Mouse (Mus musculus) lung, postnatal 36 days (tissue): Measurements from ENCODE around the gene Slc4a8.
A peak's percentile ranks its signal among the peaks of the same experiment; 100 is the strongest.
"Not testable (repeated sequence)": the region's sequence is repeated elsewhere in the genome, so short reads cannot be mapped to it uniquely, and the experiment has no call there.

Source experiments
- DNase-seq: peaks from one replicate; pipeline ENCODE4 v3.0.0; 2022; ENCODE audit warnings: mixed read lengths

Slc4a8 gene

DNA sequence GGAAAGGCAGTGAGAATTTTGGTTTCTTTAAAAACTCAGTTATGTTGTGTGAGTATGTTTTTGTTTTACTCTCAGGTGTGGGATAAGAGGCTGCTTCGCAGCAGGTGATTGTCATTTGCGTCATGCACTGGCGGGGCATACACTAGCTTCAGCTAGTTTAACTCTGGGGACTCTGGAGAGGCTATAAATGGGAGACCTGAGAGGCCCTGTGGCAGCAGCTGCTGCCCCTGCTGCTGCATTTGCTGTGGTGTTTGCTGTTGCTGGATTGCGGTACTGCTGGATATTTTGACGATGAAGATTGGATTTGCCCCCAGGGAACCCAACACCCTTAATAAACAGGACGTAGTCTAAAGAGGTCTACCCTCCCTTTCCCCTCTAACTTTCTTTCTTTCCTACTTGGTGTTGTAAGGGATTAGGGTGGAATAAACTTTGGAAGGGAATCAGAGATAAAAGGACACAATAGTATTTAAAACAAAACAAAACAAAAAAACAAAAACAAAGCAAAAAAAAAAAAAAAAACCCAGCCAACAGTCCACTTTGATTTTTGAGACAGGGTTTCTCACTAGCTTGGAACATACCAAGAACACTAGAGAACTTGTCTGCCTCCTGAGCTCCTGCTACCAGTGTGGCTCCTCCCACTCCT, 14.9 kb upstream of the Slc4a8 start:
- peak; percentile 66 for DNase-seq

DNA sequence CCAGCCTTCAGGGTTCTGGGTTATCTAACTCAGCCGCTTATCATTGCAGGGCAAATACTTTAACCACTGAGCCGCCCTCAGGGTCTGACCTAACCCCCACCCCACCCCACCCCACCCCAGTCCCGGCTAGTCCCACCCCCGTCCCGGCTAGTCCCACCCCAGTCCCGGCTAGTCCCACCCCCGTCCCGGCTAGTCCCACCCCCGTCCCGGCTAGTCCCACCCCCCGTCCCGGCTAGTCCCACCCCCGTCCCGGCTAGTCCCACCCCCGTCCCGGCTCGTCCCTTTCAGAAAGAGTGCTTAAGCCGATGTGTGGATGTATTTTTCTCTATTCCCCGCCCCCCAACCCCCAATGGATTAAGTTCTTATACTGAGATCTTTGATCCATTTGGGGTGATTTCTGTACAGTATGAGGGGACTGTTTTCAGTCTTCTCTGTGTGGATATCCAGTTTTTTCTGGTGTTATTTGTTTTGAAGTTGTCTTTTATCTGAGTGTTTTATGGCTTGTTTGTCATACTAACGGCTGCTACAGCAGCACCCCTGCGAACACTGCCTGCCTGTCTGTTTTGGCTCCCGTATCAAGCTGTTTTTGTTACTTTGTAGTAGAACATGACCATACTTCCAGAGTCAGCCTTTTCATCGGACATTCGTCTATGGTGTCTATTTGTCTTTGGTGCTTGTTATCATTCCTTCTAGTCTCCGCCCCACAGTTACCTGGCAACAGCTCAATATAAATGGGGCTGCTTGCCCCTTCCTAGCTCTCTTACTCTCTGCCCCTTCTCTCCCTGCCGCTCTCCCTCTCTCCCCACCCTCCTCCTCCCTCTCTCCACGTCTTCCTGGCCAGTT, 14.2 kb upstream of the Slc4a8 start:
- DNase-seq = no peak

DNA sequence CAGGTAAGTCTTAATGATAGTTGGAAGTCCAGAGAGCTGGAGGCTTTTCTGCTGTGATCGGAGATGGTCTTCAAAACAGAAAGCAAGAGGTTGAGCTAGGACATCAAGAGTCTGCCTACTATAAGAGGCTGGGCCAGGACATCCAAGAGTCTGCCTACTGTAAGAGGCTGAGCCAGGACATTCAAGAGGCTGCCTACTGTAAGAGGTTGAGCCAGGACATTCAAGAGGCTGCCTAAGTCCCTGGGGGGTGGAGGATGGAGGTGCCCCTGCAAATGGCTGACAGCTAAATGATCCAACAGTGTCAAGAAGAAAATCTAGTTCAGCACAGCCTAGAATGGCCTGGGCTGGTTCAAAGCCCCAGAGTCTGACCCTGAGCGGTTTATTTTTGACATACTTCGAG, 13.0 kb upstream of the Slc4a8 start:
- no peak for DNase-seq

DNA sequence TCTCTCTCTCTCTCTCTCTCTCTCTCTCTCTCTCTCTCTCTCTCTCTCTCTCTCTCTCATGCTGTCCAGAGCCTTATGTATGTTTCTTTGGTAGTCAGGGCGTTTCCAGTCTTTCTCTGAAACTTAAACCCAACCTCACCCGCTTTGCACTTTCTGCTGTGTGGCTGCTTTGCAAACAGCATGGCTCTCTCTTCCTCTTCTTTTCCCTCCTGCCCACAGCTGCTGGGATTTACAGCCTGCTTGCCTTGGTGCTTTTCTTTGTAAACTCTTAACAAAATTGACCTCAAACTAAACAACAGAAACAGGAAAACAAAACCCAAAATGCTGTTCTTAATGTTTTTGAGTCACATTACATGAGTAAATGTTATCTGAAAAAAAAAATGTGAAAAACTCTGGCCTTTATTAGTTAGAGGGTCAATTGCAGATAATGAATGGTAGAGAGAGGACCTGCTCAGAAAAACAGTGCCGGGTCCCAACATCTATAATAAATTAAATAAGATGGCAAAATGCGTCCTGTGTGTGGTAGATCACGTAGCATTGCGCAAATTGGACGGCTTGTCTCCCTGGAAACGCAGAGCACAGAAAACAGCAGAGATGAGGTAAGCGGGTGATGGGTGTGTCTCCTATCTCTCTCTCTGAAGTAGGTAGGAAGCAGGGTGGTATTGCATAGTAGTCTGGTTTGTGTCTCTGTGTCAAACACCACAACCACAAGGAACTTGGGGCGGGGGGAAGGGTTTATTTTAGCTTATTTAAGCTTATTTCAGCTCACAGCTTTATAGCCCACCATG, 11.6 kb upstream of the Slc4a8 start:
- peak; percentile 78 for DNase-seq

DNA sequence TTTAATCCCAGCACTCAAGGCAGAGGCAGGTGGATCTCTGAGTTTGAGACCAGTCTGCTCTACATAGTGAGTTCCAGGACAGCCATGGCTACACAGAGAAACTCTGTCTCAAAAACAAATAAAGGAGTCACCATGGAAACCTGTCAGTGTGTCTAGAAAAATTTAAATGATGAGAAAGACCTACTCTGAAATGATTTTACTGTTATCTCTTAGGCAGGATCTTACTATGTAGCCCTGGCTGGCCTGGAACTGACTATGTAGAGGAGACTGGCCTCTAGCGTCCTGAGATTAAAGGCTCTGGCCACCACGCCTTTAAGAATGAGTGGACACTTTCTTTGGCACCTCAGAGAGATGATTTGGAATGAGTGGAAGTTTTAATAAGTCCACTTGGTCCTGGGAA, 9.1 kb upstream of the Slc4a8 start:
- no peak for DNase-seq

DNA sequence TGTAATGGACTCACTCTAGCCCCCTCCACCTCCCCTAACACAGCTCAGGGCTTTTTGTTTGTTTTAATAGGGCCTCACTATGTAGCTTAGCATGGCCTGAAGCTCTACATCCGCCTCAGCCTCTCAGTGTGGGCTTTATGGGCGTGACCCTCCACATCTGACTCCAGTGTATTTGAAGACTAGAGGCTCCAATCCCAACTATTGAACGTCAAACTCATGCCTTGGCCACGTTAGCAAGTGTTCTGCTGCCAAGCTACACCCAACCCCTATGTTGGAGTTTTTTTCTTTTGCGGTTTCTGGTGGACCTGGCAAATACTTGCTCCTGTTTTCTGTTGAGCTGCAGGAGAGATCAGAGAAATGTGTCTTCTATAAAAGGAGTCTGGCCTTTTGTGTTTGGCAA, 8.5 kb upstream of the Slc4a8 start:
- no peak for DNase-seq

DNA sequence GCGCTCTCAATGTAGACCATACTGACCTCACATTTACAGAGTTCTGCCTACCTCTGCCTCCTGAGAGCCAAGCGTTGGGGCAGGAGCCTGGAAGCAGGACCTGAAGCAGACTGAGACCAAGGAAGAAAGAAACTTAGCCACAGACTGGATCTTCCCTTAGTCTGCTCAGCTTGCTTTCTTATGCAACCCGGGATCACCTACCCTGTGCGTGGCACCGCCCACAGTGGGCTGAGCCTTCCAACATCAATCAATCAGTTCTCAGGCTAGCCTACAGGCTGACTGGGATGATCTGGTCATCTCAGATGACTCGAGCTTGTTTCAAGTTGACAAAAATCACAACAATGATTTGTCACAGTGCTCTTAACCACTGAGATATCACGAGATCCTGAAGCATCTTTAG, 7.5 kb upstream of the Slc4a8 start:
- DNase-seq = peak; percentile 64

DNA sequence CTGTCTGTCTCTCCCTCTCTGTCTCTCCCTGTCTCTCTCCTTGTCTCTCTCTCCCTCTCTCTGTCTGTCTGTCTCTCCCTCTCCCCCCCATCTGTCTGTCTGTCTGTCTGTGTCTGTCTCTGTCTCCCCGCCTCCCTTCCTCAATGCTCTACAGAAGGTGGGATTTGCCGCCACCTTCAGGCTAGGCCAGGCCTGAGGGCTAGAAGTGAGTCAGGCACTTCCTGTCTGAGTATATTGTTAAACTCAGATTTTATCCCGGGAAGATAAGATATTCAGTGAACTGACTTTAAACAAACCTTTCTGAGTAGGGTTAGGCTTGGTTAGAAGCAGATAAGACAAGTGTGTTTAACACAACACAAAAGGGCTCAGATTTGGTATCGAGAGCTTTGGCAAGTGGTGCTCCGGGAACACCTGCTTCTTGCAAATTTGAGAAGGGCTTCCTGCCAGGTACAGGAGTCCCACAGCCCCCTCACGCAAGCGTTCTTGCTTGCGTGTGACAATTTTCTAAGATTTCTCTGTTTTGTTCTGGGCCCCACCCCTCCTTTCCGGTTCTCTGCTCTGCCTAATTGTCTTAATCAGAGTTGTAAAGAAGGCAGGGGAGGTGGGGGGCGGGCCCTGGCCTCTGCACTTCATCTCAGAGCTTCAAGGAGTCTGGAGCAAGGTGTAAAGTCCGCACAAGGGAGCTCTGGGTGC, 6.6 kb upstream of the Slc4a8 start:
- DNase-seq = peak; percentile 79

DNA sequence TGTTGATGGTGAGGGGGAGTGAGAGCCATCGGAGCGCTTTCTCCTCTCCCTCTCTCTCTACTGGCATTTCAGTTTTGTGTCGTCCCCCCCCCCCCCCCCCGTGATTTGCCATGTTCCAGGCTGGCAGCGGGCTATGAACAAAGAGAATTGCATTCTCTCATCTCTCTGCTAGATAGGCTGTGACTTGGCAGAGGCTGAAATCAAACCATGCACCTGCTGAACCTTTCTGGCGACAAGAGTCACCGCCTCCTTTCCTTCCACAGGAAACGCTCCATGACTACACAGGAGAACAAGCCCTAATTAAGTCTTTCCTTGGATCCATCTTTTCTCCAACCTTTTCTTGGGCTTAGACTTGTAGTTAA, 6.1 kb upstream of the Slc4a8 start:
- no peak for DNase-seq

DNA sequence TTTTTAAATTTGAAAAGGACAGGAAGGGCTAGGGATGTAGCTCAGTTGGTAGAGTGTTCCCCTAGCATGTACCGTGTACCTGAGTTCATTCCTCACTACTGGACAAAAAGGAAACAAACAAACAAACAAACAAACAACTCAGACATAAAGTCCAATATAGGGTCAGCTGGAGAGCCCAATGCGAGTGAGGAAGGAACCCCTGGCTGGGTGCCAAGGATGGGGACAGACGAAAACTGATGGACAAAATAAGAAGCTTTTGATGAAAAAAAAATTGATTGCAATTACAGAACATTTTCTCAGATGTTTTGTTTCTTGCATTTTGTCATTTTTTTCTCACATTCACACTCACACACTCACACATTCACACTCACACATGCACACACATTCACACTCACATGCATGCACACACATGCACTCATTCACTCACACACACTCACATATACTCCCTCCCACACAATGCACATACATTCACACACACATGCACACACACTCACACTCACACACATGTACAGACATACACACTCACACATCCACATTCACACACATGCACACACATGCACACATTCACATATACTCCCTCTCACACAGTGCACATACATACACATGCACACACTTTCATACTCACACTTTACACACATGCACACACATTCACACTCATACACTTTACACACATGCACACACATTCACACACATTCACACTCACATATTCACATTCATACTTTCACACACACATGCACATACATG, 5.5 kb upstream of the Slc4a8 start:
- no peak for DNase-seq

DNA sequence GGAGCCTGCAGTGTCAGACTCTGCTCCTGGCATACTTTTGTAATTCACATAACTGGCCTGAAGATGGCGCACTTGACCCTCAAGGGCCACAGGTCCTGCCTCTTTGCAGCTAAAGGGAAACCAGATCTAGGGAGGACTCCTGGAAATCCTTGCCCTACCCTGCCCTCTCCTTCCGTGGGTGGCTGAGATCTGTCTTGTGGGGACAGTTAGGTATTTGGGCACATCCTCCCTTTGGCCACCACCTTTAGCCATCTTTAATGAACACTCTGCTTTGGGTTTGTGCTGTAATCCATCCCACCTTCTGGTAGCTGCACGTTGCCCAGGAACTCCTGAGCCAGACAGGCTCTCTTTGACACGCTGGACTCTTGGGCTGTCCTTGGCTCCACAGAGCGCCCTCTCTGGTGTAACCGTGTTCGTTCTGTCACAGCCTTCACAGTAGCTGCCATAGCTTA, 4.0 kb upstream of the Slc4a8 start:
- DNase-seq = peak; percentile 76

DNA sequence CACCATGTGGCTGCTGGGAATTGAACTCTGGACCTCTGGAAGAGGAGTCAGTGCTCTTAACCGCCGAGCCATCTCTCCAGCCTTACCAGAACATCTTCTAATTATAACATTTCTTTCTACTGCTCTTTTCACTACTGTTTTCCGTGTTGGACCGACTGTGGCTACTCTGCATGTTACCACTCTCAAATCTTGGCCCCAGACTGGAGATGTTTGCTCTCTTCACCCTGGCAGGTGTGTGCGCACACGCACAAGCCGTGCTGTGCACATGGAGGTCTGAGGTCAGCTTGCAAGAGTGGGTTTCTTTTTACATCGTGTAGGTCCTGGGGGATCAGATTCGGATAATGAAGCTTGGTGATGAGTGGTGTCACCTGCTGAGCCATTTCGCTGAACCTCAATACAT, 2.3 kb upstream of the Slc4a8 start:
- no peak for DNase-seq

DNA sequence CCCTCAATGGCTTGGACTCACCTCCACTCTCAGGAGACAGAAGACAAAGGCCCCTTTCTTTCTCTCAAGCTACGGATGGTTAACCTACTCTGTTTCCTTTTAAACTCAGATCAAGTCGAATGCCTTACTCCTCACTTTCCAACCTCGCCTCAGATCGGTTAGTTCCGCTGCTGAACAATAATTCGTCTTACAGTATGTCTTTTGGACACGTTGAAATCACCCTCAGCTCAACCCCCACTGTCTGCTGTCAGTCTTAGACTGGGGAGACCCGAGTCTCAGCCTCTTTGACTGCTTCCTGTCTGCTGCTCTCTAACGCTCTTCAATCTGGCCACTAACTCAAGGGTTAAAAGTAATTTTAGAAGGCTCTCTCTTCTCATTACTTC, 520 bp upstream of the Slc4a8 start:
- no peak for DNase-seq

DNA sequence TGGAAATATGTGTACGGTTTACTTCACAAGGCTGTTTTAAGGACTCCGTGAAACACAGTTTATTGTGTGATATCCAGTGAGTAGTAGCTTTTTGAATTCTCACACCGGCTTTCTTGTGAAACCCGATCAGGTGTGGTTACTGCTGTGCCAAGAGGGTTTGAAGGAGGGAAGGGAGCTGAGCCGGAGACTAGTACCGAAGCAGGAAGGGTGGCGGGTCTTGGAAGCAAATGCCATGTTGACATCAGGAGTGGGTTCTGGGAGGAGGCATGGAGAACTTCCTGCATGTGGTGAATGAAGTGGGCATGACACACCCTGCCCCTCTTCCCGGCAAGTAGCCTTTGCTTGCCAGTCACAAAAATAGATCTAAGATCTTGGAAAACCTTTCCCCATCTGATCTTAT, 1.1 kb downstream of the Slc4a8 start:
- no peak for DNase-seq

DNA sequence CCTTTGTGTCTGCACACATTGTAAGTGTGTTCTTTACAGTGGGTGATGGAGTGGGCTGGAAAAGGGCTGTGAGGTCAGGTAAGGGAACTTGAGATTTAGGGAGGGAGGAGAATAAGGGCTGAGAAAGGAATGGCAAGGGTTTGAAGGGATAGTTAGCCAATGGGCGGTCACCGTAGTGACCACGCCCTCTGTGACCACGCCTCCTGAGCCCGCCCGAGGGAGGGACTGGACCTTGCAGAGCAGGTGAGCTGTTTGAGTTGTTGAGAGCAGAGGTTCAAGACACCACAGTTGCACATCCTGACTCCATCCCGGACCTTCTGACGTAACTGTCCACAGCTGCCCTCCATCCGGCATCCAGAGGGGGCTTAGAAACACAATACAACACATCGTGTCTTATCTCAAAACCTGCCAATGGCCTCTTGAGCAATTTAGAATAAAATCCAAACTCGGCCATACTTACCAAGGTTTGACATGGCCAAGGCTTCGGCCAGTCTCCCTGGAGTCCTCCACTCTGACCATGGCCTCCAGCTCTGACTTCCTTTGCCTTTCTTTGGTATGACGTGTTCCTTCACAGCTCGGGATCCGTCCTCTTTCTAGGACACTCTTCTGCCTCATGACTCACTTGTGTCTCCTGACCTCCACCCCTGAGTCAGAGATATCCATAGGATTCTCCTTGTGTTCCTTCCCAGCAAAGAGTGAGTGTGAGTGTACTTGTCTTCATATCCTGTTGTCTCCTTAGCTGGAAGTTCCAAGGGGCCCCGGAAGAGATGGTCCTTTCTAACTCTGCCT, 2.8 kb downstream of the Slc4a8 start:
- DNase-seq = no peak

DNA sequence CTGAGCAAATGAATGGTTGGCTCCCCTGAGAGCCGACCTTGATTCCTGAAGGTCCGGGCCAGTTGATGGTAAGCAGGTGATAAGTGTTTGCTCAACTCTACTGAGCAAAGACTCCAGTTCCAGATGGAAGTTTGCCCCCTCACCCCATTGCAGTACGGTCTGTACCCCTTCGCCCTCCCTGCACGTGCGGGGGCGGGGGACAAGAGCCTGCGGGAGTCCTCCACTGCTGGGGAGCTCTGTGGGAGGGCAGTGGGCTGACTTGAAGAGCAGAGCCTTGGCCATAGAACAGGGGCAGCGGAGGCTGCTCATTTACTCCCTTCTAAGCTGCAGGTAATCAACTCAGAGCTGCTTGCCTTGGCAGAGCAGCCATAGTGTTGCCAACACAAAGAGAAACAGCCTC, 5.3 kb downstream of the Slc4a8 start:
- peak; percentile 51 for DNase-seq

DNA sequence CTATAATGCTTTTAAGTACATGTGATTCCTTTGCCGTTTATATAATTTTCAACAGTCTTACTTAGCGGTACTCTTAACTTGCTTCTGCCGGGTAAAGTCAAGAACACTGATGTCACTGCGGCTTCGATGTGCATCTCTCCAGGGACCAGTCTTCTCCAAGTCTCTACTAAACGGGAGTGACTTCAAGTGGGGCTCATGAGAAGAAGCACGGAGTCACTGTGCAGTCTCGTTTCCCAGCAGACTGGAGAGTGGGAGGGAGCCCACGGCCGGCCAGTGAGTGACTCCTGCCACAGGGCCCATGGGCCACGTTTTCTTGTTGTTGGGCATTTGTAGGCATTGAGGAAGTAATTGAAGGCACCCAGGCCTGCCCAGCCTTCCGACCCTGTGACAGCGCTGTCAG, 6.3 kb downstream of the Slc4a8 start:
- no peak for DNase-seq

DNA sequence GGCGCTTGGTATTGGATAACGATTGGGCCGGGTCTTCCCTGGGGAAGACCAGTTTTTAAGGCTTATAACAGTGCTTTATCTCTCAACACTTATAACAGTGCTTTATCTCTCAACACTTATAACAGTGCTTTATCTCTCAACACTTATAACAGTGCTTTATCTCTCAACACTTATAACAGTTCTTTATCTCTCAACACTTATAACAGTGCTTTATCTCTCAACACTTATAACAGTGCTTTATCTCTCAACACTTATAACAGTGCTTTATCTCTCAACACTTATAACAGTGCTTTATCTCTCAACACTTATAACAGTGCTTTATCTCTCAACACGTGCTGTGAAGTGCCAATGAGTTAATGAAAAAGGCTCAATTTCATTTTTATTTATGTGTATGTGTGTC, 7.5 kb downstream of the Slc4a8 start:
- not testable (repeated sequence) for DNase-seq

DNA sequence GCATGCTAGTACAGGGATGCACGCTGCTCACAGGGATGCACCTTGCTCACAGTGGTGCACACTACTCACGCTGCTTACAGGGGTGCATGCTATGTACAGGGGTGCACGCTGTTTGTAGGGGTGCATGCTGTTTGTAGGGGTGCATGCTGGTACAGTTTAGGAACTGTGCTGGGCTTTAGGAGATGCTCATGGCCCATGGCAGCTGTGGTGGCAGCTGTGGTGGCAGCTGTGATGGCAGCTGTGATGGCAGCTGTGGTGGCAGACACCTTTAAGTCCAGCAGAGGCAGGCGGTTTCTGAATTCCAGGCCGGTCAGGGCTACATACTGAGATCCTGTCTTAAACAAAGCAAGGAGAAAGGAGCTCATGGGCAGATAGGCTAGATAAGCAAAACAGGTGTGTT, 8.8 kb downstream of the Slc4a8 start:
- no peak for DNase-seq

DNA sequence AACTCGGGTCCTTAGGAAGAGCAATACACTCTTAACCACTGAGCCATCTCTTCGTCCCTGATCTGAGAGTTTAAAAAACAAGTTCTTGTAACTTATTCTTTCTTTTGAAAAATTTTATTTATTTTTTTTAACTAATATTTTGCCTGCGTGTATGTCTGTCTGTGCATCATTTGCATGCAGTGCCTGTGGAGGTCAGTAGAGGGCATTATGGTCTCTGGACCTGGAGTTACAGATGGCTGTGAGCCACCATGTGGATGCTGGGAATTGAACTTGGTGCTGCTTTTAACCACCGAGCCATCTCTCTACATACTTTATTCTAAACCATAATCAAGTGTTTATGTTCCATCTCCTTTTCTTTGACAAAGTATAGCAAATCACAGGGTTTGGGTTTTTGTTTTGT, 11.1 kb downstream of the Slc4a8 start:
- DNase-seq = no peak

DNA sequence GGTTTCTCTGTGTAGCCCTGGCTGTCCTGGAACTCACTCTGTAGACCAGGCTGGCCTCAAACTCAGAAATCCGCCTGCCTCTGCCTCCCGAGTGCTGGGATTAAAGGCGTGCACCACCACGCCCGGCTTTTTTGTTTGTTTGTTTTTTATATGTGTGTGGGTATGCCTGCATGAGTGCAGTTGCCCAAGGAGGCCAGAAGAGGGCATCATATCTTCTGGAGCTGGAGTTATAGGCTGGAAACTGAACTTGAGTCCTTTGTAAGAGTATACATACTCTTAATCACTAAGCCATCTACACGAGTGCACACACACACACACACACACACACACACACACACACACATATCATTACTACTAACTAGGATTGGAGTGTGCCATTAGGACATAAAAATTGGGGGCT, 12.3 kb downstream of the Slc4a8 start:
- DNase-seq = not testable (repeated sequence)
